Mouse (Mus musculus): Measurements from ENCODE around the gene Supt6. TPM values are rescaled to one million over a fixed set of nuclear protein-coding genes. Genes with fewer than 3 reads are reported as not detected.

The Supt6 gene
- polyA plus RNA-seq, 1 experiment from 2014 or later, result 27.9 TPM

GRCm38 (mm10) chr11:78177437-78177836, 68.3 kb downstream of the Supt6 start:
- Histone ChIP-seq H3K36me3 (ENCODE audit: insufficient read depth) (peaks cover 31% of the 10 kb centered on the region), H3K9me3 (ENCODE audit: low read depth, low read length) (no peaks in the 10 kb centered on the region), H3K4me3 (ENCODE audit: low read depth, low read length) (peak overlapping the region; percentile 59), H3K27ac (ENCODE audit: low read depth) (peak overlapping the region; percentile 97), H3K4me1 (ENCODE audit: insufficient read depth) (peaks cover 6% of the 10 kb centered on the region; the same call in 1 of the 2 replicates), H3K4me2 (peak overlapping the region; percentile 96), H3K9ac (peak overlapping the region; percentile 51; the same call in 1 of the 2 replicates), H3K27me3 (ENCODE audit: insufficient read depth, low read length) (no peaks in the 10 kb centered on the region)
- ATAC-seq (ENCODE audit: insufficient read depth) (peak; percentile 8; the same call in 1 of the 2 replicates), DNase-seq (peak; percentile 72)
- WGBS, result under 1% methylated on average over 10 of the region's 10 CpGs
- TF ChIP-seq CTCF (IDR thresholded peaks at IDR 0.05; ENCODE audit: low read depth), result no peak

- Histone ChIP-seq H3K27me3 (ENCODE audit: insufficient read depth, low read length) (no peaks in the 10 kb centered on the region), H3K4me3 (ENCODE audit: low read depth, low read length) (peak overlapping the region; percentile 59), H3K4me2 (peak overlapping the region; percentile 96), H3K9me3 (ENCODE audit: low read depth, low read length) (no peaks in the 10 kb centered on the region), H3K9ac (peak overlapping the region; percentile 51), H3K4me1 (ENCODE audit: insufficient read depth) (0 out of 2 replicates have a peak, but pooled peaks cover 2% of the 10 kb centered on the region), H3K36me3 (ENCODE audit: insufficient read depth) (peaks cover 26% of the 10 kb centered on the region), H3K27ac (ENCODE audit: low read depth) (peak overlapping the region; percentile 97)
- no peak for TF ChIP-seq CTCF (IDR thresholded peaks at IDR 0.05; ENCODE audit: low read depth)
- WGBS, result under 1% methylated on average over 23 of the region's 23 CpGs
- peak; percentile 31 for DNase-seq
- no peak for ATAC-seq (ENCODE audit: insufficient read depth)
These were observed 68.9 kb downstream of the Supt6 start for GRCm38 (mm10) chr11:78176905-78177331.

- Histone ChIP-seq H3K27me3 (ENCODE audit: insufficient read depth, low read length) (no peaks in the 10 kb centered on the region), H3K4me3 (ENCODE audit: low read depth, low read length) (peak within 1 kb of the TSS; percentile 59), H3K36me3 (ENCODE audit: insufficient read depth) (peaks cover 21% of the 10 kb centered on the region), H3K9me3 (ENCODE audit: low read depth, low read length) (no peaks in the 10 kb centered on the region), H3K9ac (peak within 1 kb of the TSS; percentile 51), H3K27ac (ENCODE audit: low read depth) (peak within 1 kb of the TSS; percentile 97), H3K4me2 (peak within 1 kb of the TSS; percentile 96), H3K4me1 (ENCODE audit: insufficient read depth) (no peaks in the 10 kb centered on the region)
- peak; percentile 98 for DNase-seq
- TF ChIP-seq CTCF (IDR thresholded peaks at IDR 0.05; ENCODE audit: low read depth), result no peak
- WGBS, result under 1% methylated on average over 32 of the region's 32 CpGs
- peak; percentile 10; the same call in 1 of the 2 replicates for ATAC-seq (ENCODE audit: insufficient read depth)
These were observed 69.4 kb downstream of the Supt6 start, which contains the start of the genes Nek8 and Tlcd1 for GRCm38 (mm10) chr11:78176402-78176862. Gene Nek8 (minus strand): TSS chr11:78176675. Gene Tlcd1 (plus strand): TSS chr11:78176711.

DNA sequence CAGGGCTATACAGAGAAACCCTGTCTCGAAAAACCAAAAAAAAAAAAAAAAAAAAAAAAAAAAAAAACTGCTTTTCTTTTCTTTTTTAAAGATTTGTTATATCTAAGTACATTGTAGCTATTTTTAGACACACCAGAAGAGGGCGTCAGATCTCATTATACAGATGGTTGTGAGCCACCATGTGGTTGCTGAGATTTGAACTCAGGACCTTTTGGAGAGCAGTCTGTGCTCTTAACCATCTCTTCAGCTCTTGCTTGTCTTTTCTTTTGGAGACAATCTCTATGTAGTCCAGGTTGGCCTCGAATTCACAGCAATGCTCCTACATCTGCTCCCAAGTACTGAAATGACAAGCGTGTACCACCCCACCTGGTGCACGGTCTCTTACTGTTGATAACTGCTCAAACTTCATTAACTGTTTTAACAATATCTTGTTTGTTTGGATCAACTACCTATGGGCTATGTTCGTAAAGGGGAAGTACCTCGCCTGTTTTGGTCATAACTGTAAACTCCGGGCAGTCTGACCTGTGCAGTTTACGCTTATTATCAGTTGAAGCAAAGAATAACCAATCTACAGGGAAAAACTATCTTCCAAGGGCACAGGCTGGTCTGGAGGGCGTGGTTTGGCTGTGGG, 69.9 kb downstream of the Supt6 start:
- no peaks in the 10 kb centered on the region for H3K4me1 ChIP-seq (ENCODE audit: insufficient read depth)
- peak overlapping the region; percentile 97 for H3K27ac ChIP-seq (ENCODE audit: low read depth)
- H3K9ac ChIP-seq, result no peak overlapping the region
- H3K36me3 ChIP-seq (ENCODE audit: insufficient read depth), result peaks cover 16% of the 10 kb centered on the region
- 2% methylated on average over 9 of the region's 10 CpGs for WGBS
- TF ChIP-seq CTCF (IDR thresholded peaks at IDR 0.05; ENCODE audit: low read depth), result peak; percentile 31
- DNase-seq (peak; percentile 50), ATAC-seq (ENCODE audit: insufficient read depth) (peak; percentile 37; the same call in 1 of the 2 replicates)
- H3K27me3 ChIP-seq (ENCODE audit: insufficient read depth, low read length), result no peaks in the 10 kb centered on the region
- H3K4me3 ChIP-seq (ENCODE audit: low read depth, low read length), result peak overlapping the region; percentile 59
- peak overlapping the region; percentile 96 for H3K4me2 ChIP-seq
- H3K9me3 ChIP-seq (ENCODE audit: low read depth, low read length), result no peaks in the 10 kb centered on the region

DNA sequence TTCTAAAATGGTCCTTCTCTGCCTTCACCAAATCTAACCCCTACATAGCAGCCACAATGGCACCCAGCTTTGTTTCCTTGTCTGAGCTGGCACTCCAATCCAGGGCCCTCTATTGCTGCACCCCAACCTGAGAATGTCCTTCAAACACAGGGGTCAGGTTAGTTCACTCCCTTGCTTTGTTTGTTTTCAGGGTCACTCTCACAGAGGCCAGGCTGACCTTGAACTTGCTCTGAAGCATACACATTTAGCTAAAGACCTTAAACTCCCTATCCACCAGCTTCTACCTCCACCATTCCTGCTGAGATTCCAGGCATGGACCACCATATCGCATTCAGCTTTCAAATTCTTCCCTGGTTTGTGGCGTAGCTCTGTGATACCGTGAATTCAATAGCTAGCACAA, 71.3 kb downstream of the Supt6 start:
- no peak for TF ChIP-seq CTCF (IDR thresholded peaks at IDR 0.05; ENCODE audit: low read depth)
- no peak for ATAC-seq (ENCODE audit: insufficient read depth)
- H3K27me3 ChIP-seq (ENCODE audit: insufficient read depth, low read length), result no peaks in the 10 kb centered on the region
- H3K4me2 ChIP-seq, result no peak overlapping the region
- H3K9me3 ChIP-seq (ENCODE audit: low read depth, low read length), result no peaks in the 10 kb centered on the region
- H3K4me1 ChIP-seq (ENCODE audit: insufficient read depth), result no peaks in the 10 kb centered on the region
- no peak overlapping the region for H3K9ac ChIP-seq
- peaks cover 2% of the 10 kb centered on the region for H3K36me3 ChIP-seq (ENCODE audit: insufficient read depth)
- 77% methylated on average over 3 of the region's 3 CpGs for WGBS
- no peak for DNase-seq
- H3K4me3 ChIP-seq (ENCODE audit: low read depth, low read length), result no peak overlapping the region
- H3K27ac ChIP-seq (ENCODE audit: low read depth), result no peak overlapping the region

DNA sequence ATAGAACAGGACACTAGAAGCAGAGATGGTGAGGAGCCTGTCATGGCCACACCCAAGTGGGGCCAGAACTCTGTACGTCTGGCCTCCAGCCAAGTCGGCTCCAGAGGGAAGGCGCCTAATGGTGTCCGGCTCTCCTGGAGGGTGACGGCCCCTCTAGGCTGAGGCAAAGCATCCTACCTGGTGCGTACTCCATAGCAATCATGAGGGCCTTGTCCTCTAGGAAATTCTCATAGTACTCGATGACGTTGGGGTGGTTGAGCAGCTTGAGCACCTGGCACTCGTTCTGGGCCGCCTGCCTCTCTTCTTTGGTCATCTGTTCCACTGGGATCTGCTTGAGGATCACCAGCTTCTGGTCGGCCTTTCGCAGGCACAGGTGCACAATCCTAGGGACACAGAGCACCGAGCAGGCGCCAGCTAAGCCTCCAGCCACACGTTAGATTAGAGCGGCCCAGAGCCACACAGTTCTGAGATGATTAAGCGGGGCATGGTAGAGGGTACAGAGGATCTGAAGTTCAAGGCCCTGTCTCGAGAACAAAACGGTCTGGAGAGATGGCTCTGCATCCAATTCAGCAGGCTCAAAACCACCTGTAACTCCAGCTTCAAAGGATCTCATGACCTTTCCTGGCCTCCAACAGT, 72.9 kb downstream of the Supt6 start:
- no peaks in the 10 kb centered on the region for H3K27me3 ChIP-seq (ENCODE audit: insufficient read depth, low read length)
- H3K4me1 ChIP-seq (ENCODE audit: insufficient read depth), result no peaks in the 10 kb centered on the region
- no peak overlapping the region for H3K27ac ChIP-seq (ENCODE audit: low read depth)
- H3K36me3 ChIP-seq (ENCODE audit: insufficient read depth), result no peaks in the 10 kb centered on the region
- H3K4me2 ChIP-seq, result no peak overlapping the region
- DNase-seq (peak; percentile 29), ATAC-seq (ENCODE audit: insufficient read depth) (no peak)
- TF ChIP-seq CTCF (IDR thresholded peaks at IDR 0.05; ENCODE audit: low read depth), result no peak
- H3K4me3 ChIP-seq (ENCODE audit: low read depth, low read length), result no peak overlapping the region
- no peak overlapping the region for H3K9ac ChIP-seq
- H3K9me3 ChIP-seq (ENCODE audit: low read depth, low read length), result no peaks in the 10 kb centered on the region
- 73% methylated on average over 19 of the region's 19 CpGs for WGBS

Measured in lung, embryonic 14.5 days (tissue).